Comparison of ENCODE assay signal across 8 mouse cellular contexts in genomic region chr2:39008954-39009365, GRCm38 (mm10). TPM values are rescaled to one million over a fixed set of nuclear protein-coding genes. Genes with fewer than 3 reads are reported as not detected.
A peak's percentile ranks its signal among the peaks of the same experiment; 100 is the strongest.
DNase-seq lines count a peak whose midpoint lies in the region; ATAC-seq and TF ChIP-seq lines count a peak whose summit lies in the region.

No protein-coding gene starts in this region.

- peak overlapping the region; percentile 94 for H3K9ac ChIP-seq in intestine, embryonic 16.5 days (ENCODE audit: low read depth, low read length)
- H3K9ac ChIP-seq in lung, embryonic 16.5 days (ENCODE audit: low read length), result peak overlapping the region; percentile 94

- peaks cover 44% of the 10 kb centered on the region for H3K4me1 ChIP-seq in forebrain, embryonic 10.5 days
- peaks cover 23% of the 10 kb centered on the region for H3K4me1 ChIP-seq in intestine, embryonic 16.5 days (ENCODE audit: control insufficient read depth, insufficient read depth, low read length)
- H3K4me1 ChIP-seq in lung, embryonic 16.5 days (replicated peaks; ENCODE audit: control insufficient read depth, insufficient read depth, low read length), result peaks cover 22% of the 10 kb centered on the region
- H3K4me1 ChIP-seq in small intestine, adult 2 months (ENCODE audit: control insufficient read depth, insufficient read depth, insufficient read length, low read length), result peaks cover 6% of the 10 kb centered on the region; the same call in 1 of the 2 replicates

- WGBS in forebrain, embryonic 10.5 days, result 41% methylated on average over 3 of the region's 3 CpGs
- WGBS in intestine, embryonic 16.5 days, result 12% methylated on average over 3 of the region's 3 CpGs
- WGBS in lung, embryonic 16.5 days, result 5% methylated on average over 3 of the region's 3 CpGs
- 1% methylated on average over 3 of the region's 3 CpGs for WGBS in small intestine, adult 2 months

- peaks cover 39% of the 10 kb centered on the region for H3K36me3 ChIP-seq in forebrain, embryonic 10.5 days (replicated peaks)
- no peaks in the 10 kb centered on the region for H3K36me3 ChIP-seq in intestine, embryonic 16.5 days (ENCODE audit: control insufficient read depth, insufficient read depth, low read length)
- peaks cover 5% of the 10 kb centered on the region for H3K36me3 ChIP-seq in lung, embryonic 16.5 days (ENCODE audit: control insufficient read depth, insufficient read depth, low read length)
- peaks cover 7% of the 10 kb centered on the region for H3K36me3 ChIP-seq in small intestine, adult 2 months (ENCODE audit: control insufficient read depth, insufficient read depth, low read length)

- peak; percentile 61 for ATAC-seq in CD4-positive, CD25-positive, alpha-beta regulatory T cell, adult 4 months
- no peak for ATAC-seq in intestine, embryonic 16.5 days
- no peak for ATAC-seq in lung, embryonic 16.5 days (ENCODE audit: low read depth)

- no peak for TF ChIP-seq POLR2A in small intestine, adult 2 months (IDR thresholded peaks at IDR 0.05; ENCODE audit: low read depth, low read length)

- no peaks in the 10 kb centered on the region for H3K27me3 ChIP-seq in forebrain, embryonic 10.5 days (ENCODE audit: poor library complexity, severe bottlenecking)
- no peaks in the 10 kb centered on the region for H3K27me3 ChIP-seq in intestine, embryonic 16.5 days (replicated peaks; ENCODE audit: control insufficient read depth, insufficient read depth, low read length)
- H3K27me3 ChIP-seq in lung, embryonic 16.5 days (ENCODE audit: control insufficient read depth, insufficient read depth, low read depth, low read length), result no peaks in the 10 kb centered on the region
- no peaks in the 10 kb centered on the region for H3K27me3 ChIP-seq in small intestine, adult 2 months (ENCODE audit: control insufficient read depth, insufficient read depth, low read length)

- peak overlapping the region; percentile 81 for H3K4me2 ChIP-seq in intestine, embryonic 16.5 days (ENCODE audit: low read depth, low read length)
- peak overlapping the region; percentile 83 for H3K4me2 ChIP-seq in lung, embryonic 16.5 days (ENCODE audit: low read depth, low read length)

- DNase-seq in cerebellum, adult 9-10 months, result peak; percentile 55
- DNase-seq in cerebellum, adult 8-10 months, result no peak
- DNase-seq in forebrain, embryonic 10.5 days (ENCODE audit: extremely low spot score, low spot score), result no peak
- DNase-seq in gastrocnemius, postnatal 10 days, result no peak

- TF ChIP-seq CTCF in small intestine, adult 2 months (IDR thresholded peaks at IDR 0.05; ENCODE audit: extremely low read depth, insufficient read length, insufficient replicate concordance, low read depth, low read length), result no peak

- no peaks in the 10 kb centered on the region for H3K9me3 ChIP-seq in forebrain, embryonic 10.5 days
- H3K9me3 ChIP-seq in intestine, embryonic 16.5 days (ENCODE audit: control insufficient read depth, low read length), result no peaks in the 10 kb centered on the region
- no peaks in the 10 kb centered on the region for H3K9me3 ChIP-seq in lung, embryonic 16.5 days (ENCODE audit: control insufficient read depth, low read length)

- H3K27ac ChIP-seq in forebrain, embryonic 10.5 days, result peak overlapping the region; percentile 92
- H3K27ac ChIP-seq in intestine, embryonic 16.5 days (ENCODE audit: low read length), result peak overlapping the region; percentile 85
- H3K27ac ChIP-seq in lung, embryonic 16.5 days (ENCODE audit: low read length), result peak overlapping the region; percentile 93
- H3K27ac ChIP-seq in small intestine, adult 2 months (ENCODE audit: insufficient read depth, low read depth, low read length), result peak overlapping the region; percentile 90

- H3K4me3 ChIP-seq in forebrain, embryonic 10.5 days, result peak overlapping the region; percentile 93
- peak overlapping the region; percentile 87 for H3K4me3 ChIP-seq in intestine, embryonic 16.5 days (ENCODE audit: low read length)
- peak overlapping the region; percentile 94 for H3K4me3 ChIP-seq in lung, embryonic 16.5 days (ENCODE audit: low read length)
- H3K4me3 ChIP-seq in small intestine, adult 2 months (ENCODE audit: low read depth, low read length), result peak overlapping the region; percentile 93

RNA-seq across cellular contexts. Expression of gene Rpl35, which starts 3.5 kb away (rescaled TPM):
- 1,000 to 10,000 TPM; 1,861 to 2,080 TPM for polyA plus RNA-seq in CD4-positive, CD25-positive, alpha-beta regulatory T cell, adult 4 months (2017; shearing (Covaris generic))
- polyA plus RNA-seq in forebrain, embryonic 10.5 days (2016; fragmentation: Nextera tagmentation; extraction: Ambion mirVana), result 1,010 and 1,015 TPM in 2 replicates
- 800 and 859 TPM in 2 replicates for polyA plus RNA-seq in intestine, embryonic 16.5 days (2015; fragmentation: Nextera tagmentation; extraction: Ambion mirVana)
- polyA plus RNA-seq in lung, embryonic 16.5 days (2015; fragmentation: Nextera tagmentation; extraction: Ambion mirVana), result 827 and 930 TPM in 2 replicates
- 34.0 and 67.2 TPM in 2 replicates for polyA plus RNA-seq in small intestine, adult 2 months (2012; rRNA removed)
- total RNA-seq in gastrocnemius, postnatal 10 days (2021), result 100 to 1,000 TPM; 428 to 441 TPM

RNA-seq across cellular contexts. Expression of gene Arpc5l, which starts 3.8 kb away (rescaled TPM):
- polyA plus RNA-seq in CD4-positive, CD25-positive, alpha-beta regulatory T cell, adult 4 months (2017; shearing (Covaris generic)), result 100 to 1,000 TPM; 101 to 124 TPM
- polyA plus RNA-seq in forebrain, embryonic 10.5 days (2016; fragmentation: Nextera tagmentation; extraction: Ambion mirVana), result 126 and 131 TPM in 2 replicates
- 84.0 and 92.7 TPM in 2 replicates for polyA plus RNA-seq in intestine, embryonic 16.5 days (2015; fragmentation: Nextera tagmentation; extraction: Ambion mirVana)
- 102 and 113 TPM in 2 replicates for polyA plus RNA-seq in lung, embryonic 16.5 days (2015; fragmentation: Nextera tagmentation; extraction: Ambion mirVana)
- 22.8 and 23.5 TPM in 2 replicates for polyA plus RNA-seq in small intestine, adult 2 months (2012; rRNA removed)
- total RNA-seq in gastrocnemius, postnatal 10 days (2021), result 10 to 100 TPM; 53.5 to 55.3 TPM

RNA-seq across cellular contexts. Expression of gene Wdr38, which starts 11.7 kb away (rescaled TPM):
- polyA plus RNA-seq in CD4-positive, CD25-positive, alpha-beta regulatory T cell, adult 4 months (2017; shearing (Covaris generic)), result 1 to 10 TPM in 1 of 2 experiments, under 1 TPM in 1; 0.81 to 1.0 TPM
- polyA plus RNA-seq in forebrain, embryonic 10.5 days (2016; fragmentation: Nextera tagmentation; extraction: Ambion mirVana), result 1.7 and 1.9 TPM in 2 replicates
- polyA plus RNA-seq in intestine, embryonic 16.5 days (2015; fragmentation: Nextera tagmentation; extraction: Ambion mirVana), result 1.4 and 1.7 TPM in 2 replicates
- polyA plus RNA-seq in lung, embryonic 16.5 days (2015; fragmentation: Nextera tagmentation; extraction: Ambion mirVana), result 2.1 and 3.4 TPM in 2 replicates
- 0.13 TPM in 2 replicates for polyA plus RNA-seq in small intestine, adult 2 months (2012; rRNA removed)
- under 1 TPM; 0.09 to 0.18 TPM for total RNA-seq in gastrocnemius, postnatal 10 days (2021)

RNA-seq across cellular contexts. Expression of gene Golga1, which starts 56.4 kb away (rescaled TPM):
- polyA plus RNA-seq in CD4-positive, CD25-positive, alpha-beta regulatory T cell, adult 4 months (2017; shearing (Covaris generic)), result 10 to 100 TPM; 36.5 to 36.6 TPM
- 22.7 and 24.0 TPM in 2 replicates for polyA plus RNA-seq in forebrain, embryonic 10.5 days (2016; fragmentation: Nextera tagmentation; extraction: Ambion mirVana)
- 29.9 and 30.4 TPM in 2 replicates for polyA plus RNA-seq in intestine, embryonic 16.5 days (2015; fragmentation: Nextera tagmentation; extraction: Ambion mirVana)
- 26.1 and 27.1 TPM in 2 replicates for polyA plus RNA-seq in lung, embryonic 16.5 days (2015; fragmentation: Nextera tagmentation; extraction: Ambion mirVana)
- polyA plus RNA-seq in small intestine, adult 2 months (2012; rRNA removed), result 5.2 and 10.4 TPM in 2 replicates
- 10 to 100 TPM; 11.7 to 16.0 TPM for total RNA-seq in gastrocnemius, postnatal 10 days (2021)

Comparison
In these comparisons a context has a peak if more than half of its experiments do, and no peak if none do; other contexts are left out.
1. RNA of gene Rpl35, which starts 3.5 kb away (polyA plus RNA-seq): 1,861 to 2,080 TPM in CD4-positive, CD25-positive, alpha-beta regulatory T cell, adult 4 months, 1,010 to 1,015 TPM in forebrain, embryonic 10.5 days, 827 to 930 TPM in lung, embryonic 16.5 days and 800 to 859 TPM in intestine, embryonic 16.5 days; 34.0 to 67.2 TPM in small intestine, adult 2 months; every median in the first group is over 10 times any median in the second.
2. Peak in every context shown above with its lines, with median percentiles within 50 percentile points of each other: H3K27ac ChIP-seq and H3K4me3 ChIP-seq.